Mouse (Mus musculus) cerebellum, postnatal 10 days (tissue): ENCODE measurements around the gene Mrpl52.
A peak's percentile ranks its signal among the peaks of the same experiment; 100 is the strongest.

ENCODE experiments used
- DNase-seq, 2 experiments: peaks; one replicate each; pipeline ENCODE4 v3.0.0; 2021; ENCODE audit warnings: mixed read lengths in 2 of 2

Mrpl52 gene

DNA sequence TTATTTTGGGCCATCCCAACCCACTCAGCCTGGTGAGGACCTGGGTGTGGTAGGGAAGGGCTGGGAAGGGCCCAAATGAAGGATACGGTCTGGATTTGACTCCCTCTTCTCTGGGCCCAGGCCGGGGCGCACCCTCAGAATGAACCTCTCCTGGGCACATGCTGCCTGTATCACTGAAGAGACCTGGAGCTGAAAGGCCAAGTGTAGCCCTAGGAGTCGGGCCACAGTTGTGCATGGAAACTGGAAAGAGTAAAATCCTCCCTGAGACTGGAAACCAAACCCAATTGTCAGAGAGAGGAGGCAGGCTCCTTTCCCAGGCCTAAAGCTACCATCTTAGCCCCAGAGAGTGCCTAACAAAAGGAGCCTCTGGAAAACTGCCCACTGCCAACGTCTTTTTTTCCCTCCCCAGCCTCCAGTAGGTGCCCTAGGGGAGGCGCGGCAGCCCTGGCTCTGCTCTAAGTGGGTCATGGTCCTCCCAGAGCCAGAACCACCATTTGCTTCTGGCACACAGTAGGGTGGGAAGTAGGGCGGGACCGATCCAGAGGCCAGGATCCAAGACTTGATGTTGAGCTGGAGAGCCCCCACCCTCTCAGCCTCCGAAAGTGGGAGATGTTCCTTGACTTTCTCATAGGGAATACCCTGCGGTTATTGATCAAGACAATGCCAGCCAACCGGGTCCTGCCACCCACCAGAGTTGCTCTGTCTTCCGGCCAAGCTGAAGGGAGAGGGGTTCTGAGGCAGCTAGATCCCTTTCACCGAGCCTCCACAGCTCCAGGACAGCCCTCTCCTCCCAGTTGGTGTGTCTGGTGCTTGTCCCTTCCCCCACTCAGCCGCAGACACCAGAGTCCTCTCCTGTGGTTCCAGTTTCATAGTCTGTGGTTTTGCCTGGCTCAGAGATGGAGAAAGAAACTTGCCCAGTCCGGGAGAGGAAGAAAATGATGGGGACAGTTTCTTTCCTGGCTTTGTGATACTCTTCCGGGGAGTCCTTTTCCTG, 6.4 kb downstream of the Mrpl52 start:
- DNase-seq = peak; percentile 63 to 73

DNA sequence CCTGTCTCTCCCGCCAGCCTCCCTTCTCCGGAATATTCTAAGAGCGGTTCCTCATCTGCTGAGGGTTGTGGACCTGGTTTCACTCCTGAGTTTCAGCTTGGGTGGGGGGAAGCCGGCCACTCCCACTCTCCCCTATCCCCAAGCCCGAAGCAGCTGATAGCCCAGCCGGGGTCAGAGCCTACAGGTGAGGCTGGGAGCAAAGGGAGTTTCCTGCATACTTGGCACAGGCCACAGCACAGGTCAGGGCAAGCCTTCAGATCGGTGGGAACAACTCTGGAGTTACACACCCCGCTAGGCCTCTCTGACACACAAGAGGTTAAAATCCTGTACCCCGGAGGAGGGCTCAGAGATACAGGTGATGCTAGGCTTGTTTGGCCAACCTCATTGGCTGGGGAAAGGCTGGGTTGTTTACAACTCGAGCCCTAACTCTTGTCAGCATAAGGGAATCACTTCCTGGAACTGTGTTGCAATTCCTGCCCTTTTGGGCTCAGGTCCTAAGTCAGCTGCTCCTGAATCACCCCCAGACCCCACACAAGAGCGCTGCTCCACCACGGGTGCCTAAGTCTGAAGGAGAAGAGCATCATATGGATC, 7.3 kb downstream of the Mrpl52 start:
- no peak for DNase-seq

DNA sequence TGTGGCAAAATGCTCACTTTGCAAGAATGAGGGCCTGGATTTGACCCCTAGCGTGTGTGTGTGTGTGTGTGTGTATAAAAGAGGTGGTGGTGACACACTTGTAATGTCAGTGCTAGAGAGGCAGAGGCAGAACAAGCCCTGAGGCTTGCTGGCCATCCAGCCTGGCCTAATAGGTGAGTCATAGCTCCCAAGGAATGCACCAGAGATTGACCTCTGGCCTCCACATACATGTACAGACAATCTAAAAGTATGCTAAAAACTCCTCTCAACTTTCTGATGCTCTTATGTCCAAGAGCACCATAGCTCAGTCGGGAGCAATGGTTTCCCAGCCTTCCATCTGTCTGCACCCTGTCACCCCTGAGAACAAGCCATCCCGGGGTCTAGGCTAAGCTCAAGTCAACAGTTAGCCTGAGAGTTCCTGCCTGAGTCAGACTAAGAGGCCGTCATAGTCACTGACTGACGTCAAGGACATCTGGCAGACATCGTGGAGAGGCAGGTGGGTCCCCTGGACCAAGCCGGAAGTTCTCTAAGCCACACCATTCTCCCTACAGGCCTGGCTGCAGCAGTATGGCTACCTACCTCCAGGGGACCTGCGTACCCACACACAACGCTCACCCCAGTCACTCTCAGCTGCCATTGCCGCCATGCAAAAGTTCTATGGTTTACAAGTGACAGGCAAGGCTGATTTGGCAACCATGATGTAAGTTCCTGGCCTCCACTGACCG, 8.6 kb downstream of the Mrpl52 start:
- no peak for DNase-seq

DNA sequence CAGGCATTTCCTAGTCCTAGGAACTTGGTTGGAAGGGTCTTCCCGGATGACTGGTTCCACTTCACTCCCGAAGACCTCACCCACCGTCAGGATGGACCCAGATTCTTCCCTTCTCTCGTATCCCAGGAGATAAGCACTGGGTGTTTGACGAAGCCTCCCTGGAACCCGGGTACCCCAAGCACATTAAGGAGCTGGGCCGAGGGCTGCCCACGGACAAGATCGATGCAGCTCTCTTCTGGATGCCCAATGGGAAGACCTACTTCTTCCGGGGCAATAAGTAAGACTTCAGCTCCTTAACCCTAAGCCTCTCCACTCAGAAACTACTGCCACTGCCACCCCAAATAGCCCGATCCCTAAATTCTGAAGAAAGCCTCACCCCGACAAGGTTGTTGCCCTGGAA, 12.4 kb downstream of the Mrpl52 start:
- DNase-seq = no peak

DNA sequence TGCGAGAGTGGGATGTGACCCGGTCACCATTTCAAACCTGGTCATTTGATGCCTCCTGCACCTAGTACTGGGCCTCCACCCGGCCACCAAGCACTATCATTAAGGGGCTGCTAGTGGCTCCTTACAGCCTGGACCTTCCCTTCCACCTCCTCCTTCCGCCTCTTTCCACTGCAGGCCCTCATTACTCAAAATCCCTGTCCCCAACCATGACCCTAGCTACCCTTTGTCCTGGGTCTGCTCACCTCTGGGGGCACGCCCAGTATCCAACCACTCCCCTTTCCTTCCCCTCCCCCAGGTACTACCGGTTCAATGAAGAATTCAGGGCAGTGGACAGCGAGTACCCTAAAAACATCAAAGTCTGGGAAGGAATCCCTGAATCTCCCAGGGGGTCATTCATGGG, 12.9 kb downstream of the Mrpl52 start:
- no peak for DNase-seq

DNA sequence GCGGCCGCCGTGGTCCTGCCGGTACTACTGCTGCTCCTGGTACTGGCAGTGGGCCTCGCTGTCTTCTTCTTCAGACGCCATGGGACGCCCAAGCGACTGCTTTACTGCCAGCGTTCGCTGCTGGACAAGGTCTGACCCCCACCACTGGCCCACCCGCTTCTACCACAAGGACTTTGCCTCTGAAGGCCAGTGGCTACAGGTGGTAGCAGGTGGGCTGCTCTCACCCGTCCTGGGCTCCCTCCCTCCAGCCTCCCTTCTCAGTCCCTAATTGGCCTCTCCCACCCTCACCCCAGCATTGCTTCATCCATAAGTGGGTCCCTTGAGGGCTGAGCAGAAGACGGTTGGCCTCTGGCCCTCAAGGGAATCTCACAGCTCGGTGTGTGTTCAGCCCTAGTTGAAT, 13.8 kb downstream of the Mrpl52 start:
- no peak for DNase-seq

DNA sequence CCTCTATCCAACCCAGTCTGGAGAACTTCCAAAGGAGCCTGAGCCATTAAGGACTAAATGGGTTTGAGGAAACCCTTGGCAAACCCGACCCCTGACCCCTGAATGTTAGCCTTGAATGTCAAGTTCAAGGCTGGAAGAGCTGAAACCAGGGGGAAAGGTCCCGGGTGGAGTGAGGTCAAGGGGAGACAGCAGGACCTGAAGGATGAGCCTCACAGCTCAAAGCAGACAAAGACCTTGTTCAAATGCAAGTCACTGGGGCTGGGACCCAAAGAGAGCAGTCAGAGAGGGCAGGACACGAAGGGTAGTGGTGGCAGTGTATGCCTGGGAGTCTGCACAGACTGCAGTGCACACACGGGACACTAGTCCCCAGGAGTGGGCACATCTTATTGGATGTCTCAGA, 14.7 kb downstream of the Mrpl52 start:
- no peak for DNase-seq

DNA sequence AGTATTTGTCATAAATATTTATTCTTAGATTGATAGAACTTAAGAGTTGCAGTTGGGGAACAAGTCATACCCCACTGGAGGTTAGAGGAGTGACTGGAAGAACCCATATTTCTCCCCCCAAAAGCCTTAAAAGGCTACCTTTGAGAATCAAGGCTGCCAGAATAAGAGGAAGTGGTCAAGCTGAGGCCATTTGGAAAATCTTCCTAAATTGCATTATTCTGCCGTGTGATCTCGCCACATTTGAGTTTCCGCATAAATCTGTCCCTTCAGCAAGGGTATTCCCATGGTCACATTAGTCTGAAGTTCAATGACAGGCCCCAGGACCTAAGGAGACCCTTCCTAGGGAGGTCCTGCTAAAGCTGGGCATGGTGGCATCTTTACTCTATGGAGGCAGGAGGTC, 15.8 kb downstream of the Mrpl52 start:
- DNase-seq = no peak

DNA sequence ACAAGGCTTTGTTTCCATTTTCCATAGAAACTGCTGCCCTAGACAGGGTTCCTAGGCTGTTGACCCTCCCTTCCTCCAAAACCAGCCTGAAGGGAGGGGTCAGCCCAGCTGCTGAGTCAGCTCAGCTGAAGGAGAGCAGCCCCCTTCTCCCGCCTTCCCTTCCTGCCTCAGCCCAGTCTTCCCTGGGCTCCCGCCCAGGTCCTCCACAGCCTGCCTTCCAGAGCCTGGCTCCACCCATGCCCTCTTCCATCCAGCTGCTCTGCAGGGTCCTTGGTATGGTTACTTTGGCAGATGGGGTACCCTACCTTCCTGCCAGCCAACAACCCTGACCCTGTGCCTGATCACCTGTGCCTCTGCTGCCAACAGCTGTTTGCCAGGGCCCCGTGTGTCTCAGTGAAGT, 16.5 kb downstream of the Mrpl52 start:
- peak; percentile 37 to 54 for DNase-seq

DNA sequence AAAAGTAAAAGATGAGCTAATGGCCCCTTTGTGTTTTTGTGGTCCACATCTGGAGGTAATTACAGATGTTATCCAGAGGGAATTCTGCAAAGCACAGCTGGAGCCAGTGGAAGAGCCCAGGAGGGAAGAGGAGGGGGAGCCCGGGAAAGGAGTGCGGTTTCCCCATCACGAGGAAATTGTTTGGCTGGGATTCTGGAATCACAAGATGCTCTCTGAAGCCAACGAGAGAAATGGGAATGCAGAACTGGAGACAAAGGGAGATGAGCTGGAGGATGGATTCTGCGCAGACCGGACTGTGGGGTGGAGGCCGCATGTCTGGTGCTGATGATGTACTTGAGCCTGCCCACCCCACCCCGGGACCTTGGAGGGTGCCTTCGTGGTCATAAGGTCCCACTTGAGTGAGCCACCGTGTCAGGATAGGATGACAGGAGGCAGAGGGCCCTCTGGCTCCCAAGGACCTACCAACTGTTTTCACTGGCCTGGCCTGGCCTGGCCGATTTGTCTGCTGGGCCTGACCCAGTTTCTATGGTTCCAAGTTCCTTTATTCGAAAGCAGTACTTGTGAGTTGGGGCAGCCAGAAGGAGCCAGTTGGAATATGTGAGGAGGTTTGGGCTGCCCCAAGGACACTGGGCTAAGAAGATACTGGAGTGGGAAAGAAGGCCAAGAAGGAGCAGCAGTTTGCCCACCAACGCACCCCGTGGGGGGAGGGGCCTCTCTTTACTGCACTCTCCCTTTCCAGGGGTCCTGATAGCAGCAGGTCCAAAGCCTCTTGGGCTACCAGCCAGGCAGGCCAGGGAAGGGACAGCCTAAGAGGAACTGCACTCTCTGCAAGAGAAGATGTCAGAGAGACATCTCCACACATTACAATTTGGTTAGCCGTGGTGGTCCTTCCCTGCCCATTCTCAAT, 17.3 kb downstream of the Mrpl52 start:
- peak; percentile 47 to 49 for DNase-seq

DNA sequence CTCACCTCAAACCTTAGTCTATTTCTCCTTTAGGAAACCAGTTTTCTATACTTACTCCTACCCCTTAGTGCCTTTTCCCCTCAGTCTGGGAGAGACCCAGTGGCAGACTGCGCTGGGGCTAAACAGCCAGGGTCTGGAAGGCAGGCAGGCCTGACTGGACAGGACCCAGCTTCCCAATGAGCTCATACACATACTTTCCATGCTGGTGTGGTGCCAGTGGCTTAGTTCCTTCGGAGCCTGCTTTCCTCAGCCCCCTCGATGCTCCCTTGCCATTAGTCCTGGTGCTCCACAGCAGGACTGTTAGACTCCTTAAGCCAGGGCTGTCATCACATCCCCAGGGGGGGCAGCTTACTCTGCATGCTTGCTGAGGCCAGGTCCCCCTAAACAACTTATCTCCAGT, 18.8 kb downstream of the Mrpl52 start:
- peak; percentile 41 to 48 for DNase-seq

DNA sequence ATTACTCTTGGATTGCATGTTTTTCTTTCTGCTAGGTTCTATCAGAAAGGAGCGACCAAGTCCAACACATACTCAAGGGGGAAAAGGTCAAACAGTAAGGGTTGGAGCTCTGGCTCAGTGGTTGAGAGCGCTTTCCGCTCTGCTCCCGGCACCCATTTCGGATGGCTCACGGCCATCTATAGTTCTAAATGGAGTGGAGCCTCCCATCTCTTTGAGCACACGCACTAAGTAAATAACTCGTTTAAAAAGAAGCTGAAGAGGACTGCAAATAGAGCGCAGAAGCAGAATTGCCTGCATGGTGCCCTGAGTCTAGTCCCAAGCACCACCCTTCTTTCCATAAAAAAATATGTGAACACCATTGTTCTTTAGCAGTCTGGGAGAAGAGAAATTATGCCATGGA, 26.9 kb downstream of the Mrpl52 start:
- no peak for DNase-seq

DNA sequence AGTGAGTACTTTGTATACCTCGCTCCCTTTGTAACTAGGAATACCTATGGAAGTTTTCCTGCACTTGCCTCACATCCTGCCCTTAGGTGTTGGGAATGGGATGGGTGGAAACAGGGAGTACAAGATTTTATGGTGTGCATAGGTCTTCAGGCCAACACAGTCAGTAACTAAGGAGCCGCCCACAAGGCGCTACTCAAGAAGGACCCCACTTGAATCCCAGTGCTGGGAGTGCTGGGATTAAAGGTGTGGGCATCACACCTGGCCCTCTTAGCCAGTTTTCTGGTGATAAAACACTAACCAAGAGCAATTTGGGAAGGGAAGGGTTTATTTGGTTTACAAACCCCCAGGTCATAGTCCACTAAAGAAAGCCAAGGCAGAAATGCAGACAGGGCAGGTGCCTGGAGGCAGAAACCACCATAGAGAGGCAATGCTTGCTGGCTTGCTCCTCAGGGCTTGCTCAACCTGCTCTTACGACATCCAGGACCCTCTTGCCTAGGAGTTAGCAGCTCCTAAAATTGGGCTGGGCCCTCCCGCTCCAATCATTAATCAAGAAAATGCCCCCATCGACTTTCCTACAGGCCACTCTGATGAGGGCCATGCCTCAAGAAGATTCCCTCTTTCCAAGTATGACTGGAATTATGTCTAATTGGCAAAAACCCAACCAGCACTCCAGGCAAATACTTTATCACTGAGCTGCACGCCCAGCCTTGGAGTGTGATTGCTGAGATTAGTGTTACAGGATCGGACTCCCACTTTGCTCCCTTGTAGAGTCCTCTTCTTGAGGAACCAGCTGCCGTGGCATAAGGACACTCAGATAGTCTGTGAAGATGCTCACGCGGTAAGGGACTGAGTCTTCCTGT, 28.2 kb downstream of the Mrpl52 start:
- DNase-seq = no peak

DNA sequence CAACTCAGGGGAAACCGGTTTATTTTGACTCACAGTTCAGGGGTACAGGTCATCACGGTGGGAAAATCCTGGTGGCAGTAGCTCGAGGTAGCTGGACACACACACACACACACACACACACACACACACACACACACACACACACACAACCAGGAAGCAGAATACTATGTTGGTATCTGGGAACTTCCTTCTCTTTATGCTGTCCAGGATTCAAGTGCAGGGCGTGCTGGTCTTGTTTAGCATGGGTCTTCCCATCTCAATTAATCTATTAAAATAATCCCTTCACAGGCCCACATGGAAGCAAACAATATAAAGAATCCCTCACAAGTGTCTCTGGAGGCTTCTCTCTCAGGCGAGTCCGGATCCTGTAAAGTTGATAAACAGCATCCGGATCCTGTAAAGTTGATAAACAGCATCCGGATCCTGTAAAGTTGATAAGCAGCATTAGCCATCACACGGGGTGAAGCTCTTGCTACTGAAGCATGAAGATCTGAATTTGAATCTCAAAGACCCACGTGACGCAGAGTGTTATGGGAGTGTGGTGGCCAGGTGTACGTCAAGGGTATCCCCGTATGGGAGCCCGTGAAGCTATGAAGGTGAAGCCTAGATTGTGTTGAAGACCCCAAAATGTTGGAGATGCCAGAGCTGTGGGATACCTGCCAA, 31.3 kb downstream of the Mrpl52 start:
- DNase-seq = no peak

DNA sequence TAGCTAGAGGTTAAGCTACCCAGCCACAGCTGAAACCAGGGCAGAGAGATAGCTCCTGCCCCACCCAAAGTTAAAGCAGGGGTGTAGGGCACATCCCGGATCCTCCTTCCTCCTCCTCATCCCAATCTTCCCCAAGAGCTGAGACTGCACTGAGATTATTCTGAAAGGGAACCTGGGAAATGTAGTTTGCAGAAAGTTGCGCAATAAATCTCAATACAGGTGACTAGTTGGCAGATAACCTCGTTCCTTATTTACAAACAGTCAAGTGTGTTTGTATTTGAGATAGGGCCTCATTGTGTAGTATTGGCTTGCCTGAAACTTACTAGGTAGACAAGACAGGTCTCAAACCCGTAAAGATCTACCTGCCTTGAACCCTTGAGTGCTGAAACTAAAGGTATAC, 35.4 kb downstream of the Mrpl52 start:
- no peak for DNase-seq

DNA sequence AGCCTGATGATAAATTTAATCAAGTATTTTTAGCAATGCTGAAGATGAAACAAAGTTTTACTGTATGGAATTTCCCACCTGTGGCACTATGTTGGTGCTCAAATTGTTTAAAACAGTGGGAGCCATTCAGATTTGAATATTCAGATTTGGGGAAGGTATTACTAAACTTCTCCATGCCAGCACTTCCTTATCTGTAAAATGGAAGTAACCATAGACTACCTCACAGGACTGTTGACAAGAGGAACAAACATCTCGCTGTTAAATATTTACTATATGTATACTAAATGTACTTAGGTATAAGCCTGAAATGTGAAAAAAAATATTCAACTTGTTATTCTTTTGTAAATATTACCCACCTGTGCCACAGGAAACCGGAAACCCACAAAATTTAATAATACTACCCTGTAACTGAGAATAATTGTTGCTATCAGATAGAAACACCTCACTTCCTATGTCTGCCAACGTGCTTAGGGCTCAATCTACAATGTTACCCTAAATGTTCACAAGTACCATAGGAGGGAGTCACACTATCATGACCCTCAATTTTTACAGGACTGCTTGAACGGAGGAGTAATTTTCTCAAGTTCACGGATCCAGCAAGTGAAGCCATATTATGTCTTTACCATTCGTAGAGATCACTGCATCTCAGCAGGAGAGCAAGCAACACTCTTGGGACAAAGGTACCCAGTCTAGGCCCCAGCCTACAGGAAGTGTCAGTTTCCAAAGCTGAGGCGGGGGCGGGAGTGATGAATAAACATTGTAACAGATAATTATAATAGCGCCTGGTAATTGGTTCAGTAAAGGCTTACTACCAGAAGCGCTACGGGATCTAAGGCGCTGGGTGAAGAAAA, 36.6 kb downstream of the Mrpl52 start:
- DNase-seq = no peak

DNA sequence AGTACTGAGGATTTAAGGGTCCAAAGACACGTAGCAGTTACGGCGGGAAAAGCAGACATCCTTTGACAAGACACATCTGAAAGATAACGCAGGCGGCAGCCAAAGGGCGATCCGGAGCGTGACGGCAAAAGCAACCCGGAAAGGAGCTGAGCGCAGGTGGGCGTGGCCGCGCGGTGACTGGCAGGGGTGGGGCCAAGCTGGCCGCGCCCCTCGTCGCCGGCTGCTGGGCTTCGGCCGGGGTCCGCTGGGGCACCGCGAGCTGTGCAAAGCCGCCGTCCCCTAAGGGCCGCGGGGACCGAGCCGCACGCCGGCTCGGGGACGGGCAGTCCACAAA, 37.2 kb downstream of the Mrpl52 start, which contains the start of gene Lrp10:
Gene Lrp10 (plus strand): TSS at position 179 of the 334 bp plus-strand sequence.
- DNase-seq = peak; percentile 94 to 96

DNA sequence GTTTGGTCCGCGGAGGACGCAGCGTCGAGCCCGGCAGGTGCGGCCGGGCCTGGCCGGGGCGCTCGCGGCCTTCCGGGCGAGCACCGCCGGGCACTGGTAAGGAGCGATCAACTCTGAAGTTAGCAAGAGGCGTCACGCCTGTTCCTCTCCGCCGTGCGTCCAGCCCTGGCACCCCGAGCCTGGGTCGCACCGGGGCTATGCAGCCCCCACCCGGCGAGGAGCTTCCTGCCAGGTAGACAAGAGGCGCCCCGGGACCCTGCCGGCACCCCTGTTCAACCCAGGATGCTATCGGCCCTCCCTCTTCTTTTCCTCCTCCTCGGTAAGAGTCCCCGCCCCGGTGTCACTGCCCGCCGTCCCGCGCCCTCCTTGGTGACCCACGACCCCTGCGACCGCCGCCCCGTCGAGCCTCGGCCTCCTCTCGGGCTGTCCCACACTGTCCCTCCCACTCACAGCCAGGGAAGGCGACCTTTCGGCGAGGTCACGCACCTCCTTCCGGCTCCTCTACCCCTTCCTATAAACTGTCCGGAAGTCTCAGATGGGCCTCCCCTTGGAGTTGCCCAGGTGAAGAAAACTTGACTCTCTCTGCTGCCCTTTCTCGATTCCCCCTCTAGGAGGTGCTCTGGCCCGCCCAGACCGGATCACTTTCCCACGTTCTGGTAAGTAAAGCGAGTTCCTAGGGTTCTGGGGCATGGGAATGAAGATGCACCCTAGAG, 37.7 kb downstream of the Mrpl52 start:
- peak; percentile 77 to 81 for DNase-seq

DNA sequence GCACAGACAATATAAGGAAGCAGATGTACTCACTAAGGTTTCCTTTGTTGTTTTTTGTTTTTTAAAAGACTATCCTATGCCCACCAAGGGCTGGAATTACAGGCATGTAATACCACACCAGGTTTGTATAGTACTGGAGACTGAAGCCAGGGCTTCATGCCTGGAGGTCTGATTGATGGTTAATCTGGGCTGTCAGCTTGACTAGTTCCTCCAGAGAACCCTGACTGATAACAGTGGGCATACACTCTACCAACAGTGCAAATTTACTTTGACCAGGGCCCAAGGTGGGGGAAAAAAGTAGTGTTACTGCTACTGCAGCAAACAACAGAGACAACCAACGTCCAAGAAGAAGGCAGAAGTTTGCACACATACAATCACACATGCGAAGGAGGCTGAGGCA, 44.8 kb downstream of the Mrpl52 start:
- DNase-seq = no peak
